Mouse (Mus musculus): ENCODE data around the gene Acyp1. TPM values are rescaled to one million over a fixed set of nuclear protein-coding genes. Genes with fewer than 3 reads are reported as not detected.
A peak's percentile ranks its signal among the peaks of the same experiment; 100 is the strongest.

Acyp1 gene
- polyA plus RNA-seq, 1 experiment from 2014 or later: 33.6 TPM

DNA sequence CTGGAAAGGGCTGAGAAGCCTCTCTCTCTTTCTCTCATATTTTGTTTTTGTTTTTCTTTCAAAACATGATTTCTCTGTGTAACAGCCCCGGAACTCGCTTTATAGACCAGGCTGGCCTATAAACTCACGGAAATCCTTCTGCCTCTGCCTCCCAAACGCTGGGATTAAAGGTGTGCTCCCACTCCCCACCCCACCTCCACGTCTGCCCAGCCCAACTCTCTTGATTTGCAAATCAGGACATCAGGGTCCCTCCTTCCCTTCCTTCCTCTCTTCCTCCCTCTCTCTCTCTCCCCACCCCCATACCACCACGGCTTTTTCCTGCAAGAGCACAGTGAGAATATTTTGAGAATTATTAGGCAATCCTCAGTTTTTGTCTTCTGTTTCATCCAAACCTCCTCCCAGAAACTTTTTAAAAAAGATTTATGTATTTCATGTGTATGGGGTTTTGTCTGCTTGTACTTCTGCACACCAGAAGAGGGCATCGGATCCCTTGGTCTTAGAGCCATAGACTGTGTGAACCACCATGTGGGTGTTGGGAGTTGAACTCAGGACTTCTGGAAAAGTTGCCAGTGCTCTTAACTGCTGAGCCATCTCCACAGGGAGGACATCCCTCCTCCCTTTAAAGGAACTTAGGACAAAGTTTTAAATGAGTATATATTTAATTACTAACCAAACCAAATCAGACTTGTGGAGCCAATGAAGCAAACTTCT is 17.0 kb downstream of the Acyp1 start:
- DNase-seq (ENCODE audit: low spot score) (no peak), ATAC-seq (ENCODE audit: low FRiP score, low TSS enrichment) (no peak)
- Histone ChIP-seq H3K4me1 (replicated peaks; ENCODE audit: control insufficient read depth, insufficient read depth) (0 out of 2 replicates have a peak, but pooled peaks cover 3% of the 10 kb centered on the region), H3K36me3 (ENCODE audit: control insufficient read depth, insufficient read depth, low read length) (no peaks in the 10 kb centered on the region), H3K9ac (ENCODE audit: low read length) (no peak overlapping the region), H3K27me3 (ENCODE audit: control insufficient read depth, insufficient read depth, low read length) (no peaks in the 10 kb centered on the region), H3K9me3 (ENCODE audit: control insufficient read depth, low read length) (no peaks in the 10 kb centered on the region), H3K4me3 (ENCODE audit: low read depth, low read length) (no peak overlapping the region), H3K4me2 (replicated peaks; ENCODE audit: low read depth) (no peak overlapping the region), H3K27ac (replicated peaks) (no peak overlapping the region)
- TF ChIP-seq CTCF (IDR thresholded peaks at IDR 0.05; ENCODE audit: low read depth): peak; percentile 24; the same call in 1 of the 2 replicates
- no peak for TF ChIP-seq EP300 (optimal IDR thresholded peaks at IDR 0.05)
- WGBS: 73% methylated on average over 7 of the region's 7 CpGs

DNA sequence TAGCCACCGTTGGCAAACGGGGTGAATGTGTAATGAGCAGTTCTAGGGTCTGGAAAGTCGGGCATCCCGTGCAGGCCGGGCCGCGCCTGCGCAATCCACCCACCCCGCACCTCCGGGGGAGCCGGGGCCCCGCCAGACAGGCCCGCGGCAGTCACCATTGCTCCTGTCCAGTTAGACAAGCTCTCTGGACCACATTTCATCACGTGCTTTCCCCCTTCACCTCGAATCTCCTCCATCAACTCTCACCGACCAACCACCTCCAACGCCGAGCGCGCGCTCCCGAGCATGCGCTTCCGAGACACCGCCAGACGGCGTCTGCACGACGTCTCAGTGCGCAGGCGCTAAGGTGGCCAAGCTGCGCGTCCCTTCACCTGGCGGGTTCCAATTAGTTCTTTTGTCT is 17.9 kb downstream of the Acyp1 start, which contains the start of gene Mlh3:
TSS of gene Mlh3 (minus strand) at position 281 of the 400 bp plus-strand sequence.
- Histone ChIP-seq H3K27me3 (ENCODE audit: control insufficient read depth, insufficient read depth, low read length) (no peaks in the 10 kb centered on the region), H3K4me1 (replicated peaks; ENCODE audit: control insufficient read depth, insufficient read depth) (0 out of 2 replicates have a peak, but pooled peaks cover 3% of the 10 kb centered on the region), H3K27ac (replicated peaks) (peak within 1 kb of the TSS; percentile 13; the same call in 1 of the 2 replicates), H3K9ac (ENCODE audit: low read length) (peak within 1 kb of the TSS; percentile 50), H3K4me3 (ENCODE audit: low read depth, low read length) (peak within 1 kb of the TSS; percentile 47), H3K9me3 (ENCODE audit: control insufficient read depth, low read length) (no peaks in the 10 kb centered on the region), H3K4me2 (replicated peaks; ENCODE audit: low read depth) (peak within 1 kb of the TSS; percentile 57), H3K36me3 (ENCODE audit: control insufficient read depth, insufficient read depth, low read length) (no peaks in the 10 kb centered on the region)
- 1% methylated on average over 35 of the region's 35 CpGs for WGBS
- ATAC-seq (ENCODE audit: low FRiP score, low TSS enrichment): peak; percentile 84
- TF ChIP-seq CTCF (IDR thresholded peaks at IDR 0.05; ENCODE audit: low read depth): peak; percentile 70
- no peak for TF ChIP-seq EP300 (optimal IDR thresholded peaks at IDR 0.05)
- peak; percentile 91 for DNase-seq (ENCODE audit: low spot score)

DNA sequence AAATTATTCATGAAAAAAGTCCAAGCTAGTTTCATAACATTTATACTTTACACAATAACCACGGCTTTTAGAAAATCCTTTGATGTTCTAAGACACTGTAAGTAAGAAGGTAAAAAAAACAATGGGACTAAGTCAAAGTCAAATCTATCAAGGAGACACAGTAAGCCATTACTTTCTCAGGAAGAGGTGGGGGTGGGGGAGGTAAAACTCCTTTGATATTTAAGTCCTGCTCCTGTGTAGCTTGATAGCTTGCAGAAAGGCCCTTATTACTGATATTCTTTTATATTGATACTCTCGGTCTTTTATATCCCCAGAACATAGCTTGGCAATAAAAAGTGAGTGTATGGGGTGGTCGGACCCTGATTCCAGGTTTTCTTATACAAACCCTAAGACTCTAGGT is 18.4 kb downstream of the Acyp1 start:
- H3K4me2 ChIP-seq (replicated peaks; ENCODE audit: low read depth): peak overlapping the region; percentile 57
- H3K36me3 ChIP-seq (ENCODE audit: control insufficient read depth, insufficient read depth, low read length): no peaks in the 10 kb centered on the region
- no peak for ATAC-seq (ENCODE audit: low FRiP score, low TSS enrichment)
- no peaks in the 10 kb centered on the region for H3K27me3 ChIP-seq (ENCODE audit: control insufficient read depth, insufficient read depth, low read length)
- peak overlapping the region; percentile 47 for H3K4me3 ChIP-seq (ENCODE audit: low read depth, low read length)
- no peak for DNase-seq (ENCODE audit: low spot score)
- 0 out of 2 replicates have a peak, but pooled peaks cover 3% of the 10 kb centered on the region for H3K4me1 ChIP-seq (replicated peaks; ENCODE audit: control insufficient read depth, insufficient read depth)
- 47% methylated on average over 3 of the region's 3 CpGs for WGBS
- TF ChIP-seq EP300 (optimal IDR thresholded peaks at IDR 0.05): no peak
- TF ChIP-seq CTCF (IDR thresholded peaks at IDR 0.05; ENCODE audit: low read depth): no peak
- H3K9ac ChIP-seq (ENCODE audit: low read length): peak overlapping the region; percentile 50
- peak overlapping the region; percentile 13; the same call in 1 of the 2 replicates for H3K27ac ChIP-seq (replicated peaks)
- H3K9me3 ChIP-seq (ENCODE audit: control insufficient read depth, low read length): no peaks in the 10 kb centered on the region

- Histone ChIP-seq H3K4me1 (replicated peaks; ENCODE audit: control insufficient read depth, insufficient read depth) (no peaks in the 10 kb centered on the region), H3K4me3 (ENCODE audit: low read depth, low read length) (no peak overlapping the region), H3K9me3 (ENCODE audit: control insufficient read depth, low read length) (no peaks in the 10 kb centered on the region), H3K27ac (replicated peaks) (no peak overlapping the region), H3K4me2 (replicated peaks; ENCODE audit: low read depth) (no peak overlapping the region), H3K9ac (ENCODE audit: low read length) (no peak overlapping the region), H3K27me3 (ENCODE audit: control insufficient read depth, insufficient read depth, low read length) (no peaks in the 10 kb centered on the region), H3K36me3 (ENCODE audit: control insufficient read depth, insufficient read depth, low read length) (no peaks in the 10 kb centered on the region)
- TF ChIP-seq CTCF (IDR thresholded peaks at IDR 0.05; ENCODE audit: low read depth) (no peak), EP300 (optimal IDR thresholded peaks at IDR 0.05) (no peak)
- ATAC-seq (ENCODE audit: low FRiP score, low TSS enrichment): no peak
- no peak for DNase-seq (ENCODE audit: low spot score)
- 77% methylated on average over 3 of the region's 3 CpGs for WGBS
These were observed 22.0 kb downstream of the Acyp1 start for GRCm38 (mm10) chr12:85266248-85266647.

DNA sequence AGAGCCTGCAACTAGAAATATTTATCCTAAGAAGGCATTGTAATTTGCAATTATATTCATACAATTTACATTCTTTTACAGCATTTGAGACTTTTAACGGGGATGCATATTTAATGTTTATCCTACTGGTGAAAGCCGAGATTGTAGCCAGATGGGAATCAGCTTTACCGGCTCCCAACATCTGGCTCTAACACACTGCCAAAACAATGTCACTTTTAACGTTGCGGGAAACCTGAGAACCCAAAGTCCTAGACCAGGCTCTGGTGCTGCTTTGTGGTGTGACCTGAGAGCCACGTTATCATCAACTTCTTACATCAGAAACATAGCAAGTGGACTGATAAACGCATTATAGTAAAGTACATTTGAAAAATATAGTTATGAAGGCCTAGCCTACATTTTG is 23.3 kb downstream of the Acyp1 start:
- Histone ChIP-seq H3K27me3 (ENCODE audit: control insufficient read depth, insufficient read depth, low read length) (no peaks in the 10 kb centered on the region), H3K9ac (ENCODE audit: low read length) (no peak overlapping the region), H3K4me3 (ENCODE audit: low read depth, low read length) (no peak overlapping the region), H3K27ac (replicated peaks) (no peak overlapping the region), H3K4me1 (replicated peaks; ENCODE audit: control insufficient read depth, insufficient read depth) (no peaks in the 10 kb centered on the region), H3K36me3 (ENCODE audit: control insufficient read depth, insufficient read depth, low read length) (no peaks in the 10 kb centered on the region), H3K9me3 (ENCODE audit: control insufficient read depth, low read length) (no peaks in the 10 kb centered on the region), H3K4me2 (replicated peaks; ENCODE audit: low read depth) (no peak overlapping the region)
- ATAC-seq (ENCODE audit: low FRiP score, low TSS enrichment) (no peak), DNase-seq (ENCODE audit: low spot score) (no peak)
- TF ChIP-seq CTCF (IDR thresholded peaks at IDR 0.05; ENCODE audit: low read depth): no peak
- TF ChIP-seq EP300 (optimal IDR thresholded peaks at IDR 0.05): no peak
- WGBS: 42% methylated on average over 7 of the region's 7 CpGs

- H3K36me3 ChIP-seq (ENCODE audit: control insufficient read depth, insufficient read depth, low read length): no peaks in the 10 kb centered on the region
- ATAC-seq (ENCODE audit: low FRiP score, low TSS enrichment): no peak
- H3K9ac ChIP-seq (ENCODE audit: low read length): no peak overlapping the region
- TF ChIP-seq EP300 (optimal IDR thresholded peaks at IDR 0.05) (no peak), CTCF (IDR thresholded peaks at IDR 0.05; ENCODE audit: low read depth) (no peak)
- no peaks in the 10 kb centered on the region for H3K9me3 ChIP-seq (ENCODE audit: control insufficient read depth, low read length)
- H3K4me1 ChIP-seq (replicated peaks; ENCODE audit: control insufficient read depth, insufficient read depth): no peaks in the 10 kb centered on the region
- no peak overlapping the region for H3K27ac ChIP-seq (replicated peaks)
- H3K27me3 ChIP-seq (ENCODE audit: control insufficient read depth, insufficient read depth, low read length): no peaks in the 10 kb centered on the region
- H3K4me3 ChIP-seq (ENCODE audit: low read depth, low read length): no peak overlapping the region
- no peak overlapping the region for H3K4me2 ChIP-seq (replicated peaks; ENCODE audit: low read depth)
- no peak for DNase-seq (ENCODE audit: low spot score)
- WGBS: 49% methylated on average over 8 of the region's 8 CpGs
These were observed 23.7 kb downstream of the Acyp1 start for GRCm38 (mm10) chr12:85264531-85264930.

All from stomach, postnatal 0 days (tissue).